Mouse (Mus musculus) kidney, postnatal 0 days (tissue): ENCODE measurements at regions not wholly inside any gene's neighbourhood (a gene's known extent, or its start where the extent isn't known, plus 50 kb on each side); places are given as distances from the start of the nearest gene placed in this dataset.
A peak's percentile ranks its signal among the peaks of the same experiment; 100 is the strongest.

ENCODE experiments used
- ATAC-seq: fragments of 200-750 bp; cut with Nextera tagmentation; replicated peaks from 2 replicates; pipeline ENCODE4 v1.8.0; 2017; ENCODE audit warnings: low read depth, moderate number of reproducible peaks, moderate TSS enrichment, moderate library complexity; ENCODE audit not compliant: low FRiP score
- DNase-seq: peaks from one replicate; pipeline ENCODE4 v3.0.0-alpha.2; 2016; ENCODE audit warnings: low spot score
- H3K27ac ChIP-seq: fragments of 300-500 bp; sonication (generic); 2 replicates; pipeline ENCODE4 v1.5.1; 2014; ENCODE audit warnings: mild to moderate bottlenecking
- H3K27me3 ChIP-seq: fragments of 300-500 bp; sonication (generic); 2 replicates; pipeline ENCODE4 v1.6.1; 2014; ENCODE audit warnings: low read length, mixed read lengths; ENCODE audit not compliant: insufficient read depth
- H3K36me3 ChIP-seq: fragments of 300-500 bp; sonication (generic); 2 replicates; pipeline ENCODE4 v1.6.1; 2014; ENCODE audit warnings: low read length, mixed read lengths; ENCODE audit not compliant: insufficient read depth
- H3K4me1 ChIP-seq: fragments of 300-500 bp; sonication (generic); replicated peaks from 2 replicates; pipeline ENCODE4 v1.6.1; 2014; ENCODE audit warnings: antibody characterized with exemption, low read length, mixed read lengths; ENCODE audit not compliant: insufficient read depth
- H3K4me2 ChIP-seq: fragments of 300-500 bp; sonication (generic); 2 replicates; pipeline ENCODE4 v1.6.1; 2014; ENCODE audit warnings: mild to moderate bottlenecking, low read length, moderate library complexity, mixed read lengths
- H3K4me3 ChIP-seq: fragments of 300-500 bp; sonication (generic); replicated peaks from 2 replicates; pipeline ENCODE4 v1.5.1; 2014; ENCODE audit warnings: low read depth, low read length
- H3K9ac ChIP-seq: fragments of 300-500 bp; sonication (generic); 2 replicates; pipeline ENCODE4 v1.6.1; 2014; ENCODE audit warnings: low read depth, low read length
- H3K9me3 ChIP-seq: fragments of 300-500 bp; sonication (generic); replicated peaks from 2 replicates; pipeline ENCODE4 v1.6.1; 2016; ENCODE audit warnings: low read length, inconsistent platforms, mixed read lengths
- CTCF ChIP-seq: IDR thresholded peaks from 2 replicates; pipeline ENCODE4 v1.5.1; 2016; ENCODE audit warnings: antibody characterized with exemption, low read depth, mild to moderate bottlenecking, moderate library complexity
- WGBS: fragments of 180-500 bp; shearing (Covaris S2); extraction: QIAGEN DNeasy Blood & Tissue Kit; methylation state at CpG from one replicate; pipeline ENCODE4 v1.1.7; 2014; 5-methylcytosine and 5-hydroxymethylcytosine counted together

DNA sequence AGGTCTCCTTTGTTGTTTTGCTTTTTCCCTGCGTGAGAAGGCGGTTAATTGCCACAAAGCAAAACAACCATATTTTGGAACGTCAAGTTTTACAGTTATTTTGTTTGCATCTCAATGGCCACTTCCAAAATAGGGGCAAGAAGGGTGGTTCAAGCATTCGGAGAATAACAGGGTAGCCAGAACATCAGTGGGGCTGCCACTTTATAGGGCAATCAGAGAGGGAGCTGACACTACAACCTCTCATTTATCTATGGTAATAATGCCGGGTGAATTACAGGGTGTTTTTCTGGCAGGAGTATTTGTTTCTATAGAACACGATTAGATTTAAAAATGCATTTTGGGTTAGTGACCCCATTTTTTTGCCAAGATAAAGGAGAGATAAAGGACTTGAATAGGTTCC is 173.9 kb upstream of the Igfbp7 start:
- H3K4me1 ChIP-seq = peaks cover 15% of the 10 kb centered on the region; the same call in 1 of the 2 replicates
- no peaks in the 10 kb centered on the region for H3K27me3 ChIP-seq
- H3K9me3 ChIP-seq = no peaks in the 10 kb centered on the region
- TF ChIP-seq CTCF = no peak
- peak overlapping the region; percentile 36 for H3K4me2 ChIP-seq
- H3K9ac ChIP-seq = no peak overlapping the region
- no peak overlapping the region for H3K4me3 ChIP-seq
- 11% methylated on average over 6 of the region's 6 CpGs for WGBS
- DNase-seq = no peak
- H3K36me3 ChIP-seq = no peaks in the 10 kb centered on the region
- no peak overlapping the region for H3K27ac ChIP-seq
- no peak for ATAC-seq

DNA sequence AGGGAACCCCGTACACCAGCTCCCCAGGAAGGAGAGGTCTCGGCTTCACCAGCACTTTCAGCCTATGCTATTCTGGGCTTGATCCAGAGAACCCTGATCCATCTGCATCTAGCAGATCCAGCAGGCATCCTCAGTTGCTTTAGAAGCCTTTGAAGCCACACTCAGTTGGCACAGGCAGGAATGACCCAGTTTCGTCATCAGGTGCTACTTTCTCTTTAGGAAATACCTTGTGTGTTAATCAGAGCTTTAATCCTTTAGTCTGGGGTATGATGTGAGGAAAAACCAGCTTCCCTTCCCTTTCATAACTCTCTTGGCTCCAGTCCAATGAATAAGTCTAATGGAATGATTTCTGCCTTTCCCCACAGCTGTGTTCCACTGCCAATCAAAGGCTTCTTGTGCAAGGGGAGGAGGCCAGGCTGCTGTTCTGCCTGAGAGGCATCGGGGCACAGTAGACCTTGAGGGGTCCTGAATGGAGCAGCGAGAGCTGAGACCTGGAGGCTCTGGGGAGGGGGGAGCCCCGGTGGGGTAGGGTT is 173.3 kb upstream of the Igfbp7 start:
- no peaks in the 10 kb centered on the region for H3K36me3 ChIP-seq
- H3K4me3 ChIP-seq = no peak overlapping the region
- 32% methylated on average over 6 of the region's 6 CpGs for WGBS
- H3K27me3 ChIP-seq = no peaks in the 10 kb centered on the region
- ATAC-seq = peak; percentile 58; the same call in 1 of the 2 replicates
- DNase-seq = peak; percentile 75
- H3K4me2 ChIP-seq = peak overlapping the region; percentile 36
- no peaks in the 10 kb centered on the region for H3K9me3 ChIP-seq
- H3K4me1 ChIP-seq = peaks cover 15% of the 10 kb centered on the region; the same call in 1 of the 2 replicates
- no peak for TF ChIP-seq CTCF
- no peak overlapping the region for H3K9ac ChIP-seq
- no peak overlapping the region for H3K27ac ChIP-seq

DNA sequence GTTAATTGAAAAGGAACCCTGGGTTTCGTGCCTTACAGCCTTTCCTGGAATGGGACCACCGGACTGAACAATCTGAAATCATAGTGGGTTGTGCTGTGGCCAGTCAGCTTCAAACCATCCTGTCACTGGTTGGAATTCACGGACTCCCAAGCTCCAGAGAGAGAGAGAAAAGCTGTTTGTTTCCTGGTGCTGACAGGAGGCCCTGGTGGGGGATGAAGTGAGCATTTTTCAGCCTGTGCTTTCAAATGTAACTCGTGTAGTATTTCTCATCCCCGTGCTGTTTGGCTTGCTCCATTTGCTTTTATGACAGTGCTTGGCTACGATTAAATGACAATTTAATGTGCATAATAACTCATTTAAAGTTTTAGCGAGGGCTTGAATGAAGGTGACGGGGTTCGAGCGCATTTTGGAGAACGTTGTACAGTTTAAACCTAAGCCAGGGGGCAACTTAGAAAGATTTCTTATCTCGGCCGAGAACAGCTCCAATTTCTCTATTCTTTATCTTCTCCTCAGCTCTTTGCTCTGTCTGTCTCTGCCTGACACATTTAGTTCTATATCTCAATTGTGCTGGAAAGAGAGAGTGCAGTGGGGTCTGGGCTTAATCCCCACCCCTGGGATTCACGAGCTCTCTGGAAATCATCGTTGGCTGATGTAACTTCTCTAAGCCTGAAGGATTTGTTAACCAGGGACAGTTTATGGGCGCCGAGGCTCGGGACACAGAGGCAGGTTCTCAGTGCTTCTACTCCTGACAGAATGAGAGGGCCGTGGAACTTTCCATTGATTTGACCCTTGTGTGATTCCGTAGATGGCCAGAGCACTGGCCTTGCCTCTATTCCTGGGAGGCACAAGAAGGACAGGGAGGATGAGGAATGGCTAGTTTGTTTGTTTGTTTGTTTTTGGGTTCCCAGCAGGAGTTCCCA is 172.2 kb upstream of the Igfbp7 start:
- Histone ChIP-seq H3K27me3 (no peaks in the 10 kb centered on the region), H3K4me1 (peaks cover 15% of the 10 kb centered on the region; the same call in 1 of the 2 replicates), H3K36me3 (no peaks in the 10 kb centered on the region), H3K27ac (peak overlapping the region; percentile 54; the same call in 1 of the 2 replicates), H3K9ac (no peak overlapping the region), H3K4me3 (no peak overlapping the region), H3K4me2 (peak overlapping the region; percentile 45), H3K9me3 (no peaks in the 10 kb centered on the region)
- no peak for TF ChIP-seq CTCF
- DNase-seq (peak; percentile 93), ATAC-seq (peak; percentile 59)
- 18% methylated on average over 20 of the region's 20 CpGs for WGBS

DNA sequence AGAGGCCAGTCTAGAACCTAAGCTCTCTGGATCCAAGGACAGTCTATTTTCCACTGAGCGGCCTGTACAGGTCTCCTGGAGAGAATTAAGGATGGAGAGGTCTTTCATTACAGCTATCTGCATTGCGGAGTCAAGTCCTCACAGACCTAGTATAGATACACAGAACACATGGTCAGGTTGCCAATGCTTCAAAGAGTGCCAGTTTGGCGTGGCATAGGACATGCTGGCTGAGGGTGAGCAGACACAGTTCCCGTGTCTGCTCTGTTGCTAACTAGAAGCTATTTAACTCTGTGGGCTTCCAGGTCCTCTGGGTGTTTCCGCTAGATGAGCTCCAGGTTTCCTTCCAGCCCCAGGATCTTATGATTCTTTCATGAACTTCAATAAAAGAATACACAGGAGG is 169.0 kb upstream of the Igfbp7 start:
- H3K36me3 ChIP-seq = no peaks in the 10 kb centered on the region
- WGBS = 80% methylated on average over 5 of the region's 5 CpGs
- no peaks in the 10 kb centered on the region for H3K27me3 ChIP-seq
- H3K9ac ChIP-seq = no peak overlapping the region
- no peaks in the 10 kb centered on the region for H3K9me3 ChIP-seq
- no peak overlapping the region for H3K4me3 ChIP-seq
- TF ChIP-seq CTCF = no peak
- peaks cover 15% of the 10 kb centered on the region; the same call in 1 of the 2 replicates for H3K4me1 ChIP-seq
- H3K4me2 ChIP-seq = no peak overlapping the region
- DNase-seq (no peak), ATAC-seq (no peak)
- H3K27ac ChIP-seq = no peak overlapping the region

DNA sequence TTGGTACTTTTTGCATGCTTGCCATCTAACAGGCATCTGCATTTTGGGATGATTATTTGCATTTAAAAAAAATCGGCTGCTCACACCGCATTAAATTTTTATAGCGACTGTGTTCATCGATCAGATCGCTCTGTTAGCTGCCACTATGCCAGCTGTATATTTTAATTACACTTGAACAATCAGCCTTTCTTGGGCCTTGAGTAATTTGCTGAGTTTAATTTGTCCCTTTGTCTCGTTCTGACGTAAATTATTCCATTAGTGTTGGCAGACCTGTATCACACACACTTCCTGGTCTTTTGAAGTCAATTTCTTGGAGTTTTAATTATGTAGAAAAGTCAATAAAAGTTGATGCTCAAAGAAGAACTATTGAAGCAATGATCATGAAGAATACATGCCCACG is 167.9 kb upstream of the Igfbp7 start:
- Histone ChIP-seq H3K4me2 (no peak overlapping the region), H3K9me3 (no peaks in the 10 kb centered on the region), H3K4me1 (peaks cover 8% of the 10 kb centered on the region; the same call in 1 of the 2 replicates), H3K27me3 (no peaks in the 10 kb centered on the region), H3K9ac (no peak overlapping the region), H3K4me3 (no peak overlapping the region), H3K27ac (no peak overlapping the region), H3K36me3 (no peaks in the 10 kb centered on the region)
- ATAC-seq (no peak), DNase-seq (no peak)
- 69% methylated on average over 8 of the region's 8 CpGs for WGBS
- TF ChIP-seq CTCF = no peak

DNA sequence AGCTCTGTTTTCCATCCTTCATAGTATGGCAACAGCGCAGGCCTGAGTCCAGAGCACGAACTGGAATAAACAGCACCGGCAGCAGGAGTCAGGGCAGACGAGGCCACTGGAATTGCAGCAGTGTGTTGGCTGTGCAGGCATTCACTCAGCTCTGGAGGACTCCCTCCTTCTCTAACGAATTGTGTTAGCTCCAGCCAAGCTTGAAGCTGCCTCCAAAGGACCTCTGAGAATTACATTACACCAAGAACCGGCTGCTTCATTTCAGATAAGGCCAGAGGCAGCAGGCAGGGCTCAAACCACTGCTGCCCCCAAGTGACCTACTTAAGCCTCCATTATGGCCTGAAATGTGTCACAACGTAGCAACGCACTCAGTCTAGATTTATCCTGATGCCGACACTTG is 162.5 kb upstream of the Igfbp7 start:
- Histone ChIP-seq H3K9me3 (no peaks in the 10 kb centered on the region), H3K9ac (no peak overlapping the region), H3K36me3 (no peaks in the 10 kb centered on the region), H3K4me1 (no peaks in the 10 kb centered on the region), H3K4me3 (no peak overlapping the region), H3K4me2 (no peak overlapping the region), H3K27ac (no peak overlapping the region), H3K27me3 (no peaks in the 10 kb centered on the region)
- ATAC-seq = no peak; the same call in 1 of the 2 replicates
- 41% methylated on average over 9 of the region's 9 CpGs for WGBS
- no peak for TF ChIP-seq CTCF
- peak; percentile 69 for DNase-seq
